Mouse (Mus musculus): ENCODE measurements around the gene Vmn2r17.

Gene Vmn2r17

GRCm38 (mm10) chr5:109419388-109419787, at the start of gene Vmn2r17:
Gene Vmn2r17 (plus strand): TSS chr5:109419688.
- no peak for DNase-seq

GRCm38 (mm10) chr5:109466576-109467506, 47.4 kb downstream of the Vmn2r17 start:
- DNase-seq: no peak

- peak; percentile 2 for DNase-seq
These were observed 87.2 kb downstream of the Vmn2r17 start for GRCm38 (mm10) chr5:109506729-109507128.
